Mouse (Mus musculus): Measurements from ENCODE around the gene Trdmt1. TPM values are rescaled to one million over a fixed set of nuclear protein-coding genes. Genes with fewer than 3 reads are reported as not detected.

Gene Trdmt1
- polyA plus RNA-seq, 1 experiment from 2014 or later: 12.0 TPM

DNA sequence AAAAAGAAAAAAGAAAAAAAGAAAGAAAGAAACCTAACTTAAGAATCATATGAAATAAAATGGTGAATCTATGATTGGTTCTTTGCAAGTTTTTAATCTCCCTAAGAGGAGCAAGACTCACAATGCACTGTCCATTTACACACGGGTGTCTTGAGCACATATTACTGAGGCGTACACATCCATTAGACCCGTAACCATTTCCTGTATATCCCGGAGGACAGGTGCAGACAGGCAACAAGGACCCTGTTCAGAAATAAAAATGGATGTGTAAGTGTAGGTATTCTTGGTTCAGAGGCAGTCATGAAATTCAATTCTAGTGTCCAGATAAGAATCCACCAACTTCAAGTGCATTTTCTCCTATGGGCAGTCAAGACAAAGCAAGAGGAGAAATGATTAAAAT lies 74.8 kb downstream of the Trdmt1 start:
- no peaks in the 10 kb centered on the region for H3K27me3 ChIP-seq (replicated peaks; ENCODE audit: control insufficient read depth, insufficient read depth, low read length)

DNA sequence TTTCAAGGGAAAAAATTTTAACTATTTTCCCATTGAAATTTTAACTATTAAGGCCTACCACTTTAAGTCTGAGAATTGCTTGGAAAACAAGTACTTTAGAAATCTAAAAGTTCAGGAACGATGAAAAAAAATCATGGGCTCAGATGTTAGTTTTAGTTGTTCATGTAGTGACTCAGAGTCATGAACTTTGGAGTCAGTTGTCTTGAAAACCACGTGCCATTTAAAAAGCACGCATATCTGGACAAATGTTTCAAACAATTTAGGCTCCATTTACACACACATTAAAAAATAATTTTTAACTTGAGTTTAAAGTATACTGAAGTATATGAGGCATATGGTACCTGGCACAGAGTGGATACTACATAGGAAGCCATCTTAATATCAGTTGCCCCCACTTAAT lies 77.8 kb downstream of the Trdmt1 start:
- no peak for ATAC-seq
- Histone ChIP-seq H3K4me1 (ENCODE audit: control insufficient read depth, insufficient read depth, low read length) (no peaks in the 10 kb centered on the region), H3K36me3 (ENCODE audit: control insufficient read depth, insufficient read depth, low read length) (no peaks in the 10 kb centered on the region), H3K4me3 (ENCODE audit: low read depth, low read length) (no peak overlapping the region), H3K9me3 (replicated peaks; ENCODE audit: control insufficient read depth, low read length) (no peaks in the 10 kb centered on the region), H3K27me3 (replicated peaks; ENCODE audit: control insufficient read depth, insufficient read depth, low read length) (no peaks in the 10 kb centered on the region), H3K27ac (ENCODE audit: low read depth, low read length) (no peak overlapping the region), H3K9ac (ENCODE audit: low read length) (no peak overlapping the region), H3K4me2 (ENCODE audit: low read length) (no peak overlapping the region)
- WGBS: 94% methylated on average over 3 of the region's 3 CpGs
- DNase-seq (ENCODE audit: low spot score): no peak

More for the DNA sequence above, 74.8 kb downstream of the Trdmt1 start:
- Histone ChIP-seq H3K4me2 (ENCODE audit: low read length) (no peak overlapping the region), H3K9me3 (replicated peaks; ENCODE audit: control insufficient read depth, low read length) (no peaks in the 10 kb centered on the region), H3K36me3 (ENCODE audit: control insufficient read depth, insufficient read depth, low read length) (no peaks in the 10 kb centered on the region), H3K4me1 (ENCODE audit: control insufficient read depth, insufficient read depth, low read length) (no peaks in the 10 kb centered on the region), H3K9ac (ENCODE audit: low read length) (no peak overlapping the region), H3K27ac (ENCODE audit: low read depth, low read length) (no peak overlapping the region), H3K4me3 (ENCODE audit: low read depth, low read length) (no peak overlapping the region)
- DNase-seq (ENCODE audit: low spot score) (no peak), ATAC-seq (no peak)
- 93% methylated on average over 4 of the region's 4 CpGs for WGBS

Other genes with a start within 250 kb of the Trdmt1 start
- gene Cubn, start 52.9 kb downstream of the Trdmt1 start, polyA plus RNA-seq (2014; fragmentation: Nextera tagmentation; extraction: Ambion mirVana): 0.29 and 0.41 TPM in 2 replicates
- gene Vim, start 29.3 kb upstream of the Trdmt1 start, polyA plus RNA-seq (2014; fragmentation: Nextera tagmentation; extraction: Ambion mirVana): 594 and 700 TPM in 2 replicates
- gene St8sia6, start 249.4 kb upstream of the Trdmt1 start, polyA plus RNA-seq (2014; fragmentation: Nextera tagmentation; extraction: Ambion mirVana): 0.42 and 0.90 TPM in 2 replicates

Data from forebrain, embryonic 14.5 days (tissue).